Mouse (Mus musculus): ENCODE measurements around the gene Ppp2r5d. TPM values are rescaled to one million over a fixed set of nuclear protein-coding genes. Genes with fewer than 3 reads are reported as not detected.
A peak's percentile ranks its signal among the peaks of the same experiment; 100 is the strongest.

The Ppp2r5d gene
- polyA plus RNA-seq, 1 experiment from 2014 or later: 56.1 TPM

- under 1% methylated on average over 19 of the region's 19 CpGs for WGBS
Measured at GRCm38 (mm10) chr17:46646322-46646662, 58.6 kb downstream of the Ppp2r5d start.

DNA sequence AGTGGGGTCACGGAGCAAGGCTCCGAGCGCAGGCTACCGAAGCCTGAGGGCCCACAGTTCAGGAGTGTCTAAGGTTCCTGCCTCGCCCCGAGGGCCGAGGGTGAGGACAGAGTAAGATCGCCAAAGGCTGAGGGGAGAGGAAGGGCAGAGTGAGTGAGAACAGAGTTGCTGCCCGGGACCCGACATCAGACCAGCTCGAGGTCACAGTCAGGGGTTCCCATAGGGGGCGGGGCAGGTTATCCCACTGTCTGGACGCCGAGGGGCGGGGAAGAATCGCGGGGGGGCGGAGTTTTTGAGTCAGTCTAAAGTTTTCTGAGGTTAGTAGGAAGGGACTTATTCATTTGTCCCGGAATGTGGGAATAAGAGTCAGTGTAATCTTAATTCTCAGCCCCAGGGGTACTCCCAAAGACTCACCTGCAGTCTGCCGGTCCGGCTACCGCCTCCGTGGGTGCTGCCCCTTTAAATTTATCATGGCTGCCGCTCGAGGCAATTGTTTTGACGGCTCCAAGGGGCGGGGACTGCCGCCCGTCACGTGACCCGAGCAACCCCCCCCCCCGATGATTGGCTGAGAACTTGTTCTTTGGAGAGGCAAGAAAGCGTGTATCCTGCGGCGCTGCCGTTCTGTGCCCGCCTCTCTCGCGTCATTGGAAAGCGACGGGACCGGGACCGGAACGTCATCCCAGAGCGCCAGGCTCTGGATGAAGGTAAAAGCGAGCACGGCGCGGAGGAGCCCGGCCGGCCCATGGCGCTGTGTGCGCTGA, 59.2 kb downstream of the Ppp2r5d start, which contains the start of the genes Klc4 and Mrpl2:
Klc4 (minus strand) TSS at position 462 of the 761 bp plus-strand sequence.
Mrpl2 (plus strand) TSS at position 669 of the 761 bp plus-strand sequence.
- Histone ChIP-seq H3K4me1 (ENCODE audit: control insufficient read depth, insufficient read depth, low read length) (peaks cover 22% of the 10 kb centered on the region), H3K9ac (ENCODE audit: low read length) (peak within 1 kb of the TSS; percentile 83), H3K9me3 (replicated peaks; ENCODE audit: control insufficient read depth, low read length) (no peaks in the 10 kb centered on the region), H3K27me3 (ENCODE audit: control insufficient read depth, insufficient read depth, low read length) (no peaks in the 10 kb centered on the region), H3K4me2 (ENCODE audit: low read depth, low read length) (peak within 1 kb of the TSS; percentile 84), H3K27ac (ENCODE audit: low read length) (peak within 1 kb of the TSS; percentile 73), H3K4me3 (ENCODE audit: low read length) (peak within 1 kb of the TSS; percentile 74), H3K36me3 (ENCODE audit: control insufficient read depth, insufficient read depth) (peaks cover 14% of the 10 kb centered on the region; the same call in 1 of the 2 replicates)
- WGBS: under 1% methylated on average over 53 of the region's 53 CpGs
- ATAC-seq (replicated peaks; ENCODE audit: extremely low read depth, insufficient read depth, low FRiP score): peak; percentile 74

More at GRCm38 (mm10) chr17:46646322-46646662, 58.6 kb downstream of the Ppp2r5d start:
- ATAC-seq (replicated peaks; ENCODE audit: extremely low read depth, insufficient read depth, low FRiP score): no peak; the same call in 1 of the 2 replicates
- Histone ChIP-seq H3K4me2 (ENCODE audit: low read depth, low read length) (peak overlapping the region; percentile 84), H3K4me1 (ENCODE audit: control insufficient read depth, insufficient read depth, low read length) (peaks cover 26% of the 10 kb centered on the region), H3K4me3 (ENCODE audit: low read length) (peak overlapping the region; percentile 74), H3K9me3 (replicated peaks; ENCODE audit: control insufficient read depth, low read length) (no peaks in the 10 kb centered on the region), H3K27me3 (ENCODE audit: control insufficient read depth, insufficient read depth, low read length) (no peaks in the 10 kb centered on the region), H3K36me3 (ENCODE audit: control insufficient read depth, insufficient read depth) (peaks cover 11% of the 10 kb centered on the region; the same call in 1 of the 2 replicates), H3K9ac (ENCODE audit: low read length) (peak overlapping the region; percentile 83), H3K27ac (ENCODE audit: low read length) (peak overlapping the region; percentile 73)

- Histone ChIP-seq H3K4me2 (ENCODE audit: low read depth, low read length) (peak overlapping the region; percentile 81), H3K27me3 (ENCODE audit: control insufficient read depth, insufficient read depth, low read length) (no peaks in the 10 kb centered on the region), H3K4me3 (ENCODE audit: low read length) (peak overlapping the region; percentile 74), H3K9me3 (replicated peaks; ENCODE audit: control insufficient read depth, low read length) (no peaks in the 10 kb centered on the region), H3K4me1 (ENCODE audit: control insufficient read depth, insufficient read depth, low read length) (peaks cover 22% of the 10 kb centered on the region), H3K27ac (ENCODE audit: low read length) (peak overlapping the region; percentile 68), H3K9ac (ENCODE audit: low read length) (peak overlapping the region; percentile 78), H3K36me3 (ENCODE audit: control insufficient read depth, insufficient read depth) (peaks cover 18% of the 10 kb centered on the region; the same call in 1 of the 2 replicates)
- 8% methylated on average over 10 of the region's 11 CpGs for WGBS
- ATAC-seq (replicated peaks; ENCODE audit: extremely low read depth, insufficient read depth, low FRiP score): no peak
Measured at GRCm38 (mm10) chr17:46644916-46645475, 59.9 kb downstream of the Ppp2r5d start.

DNA sequence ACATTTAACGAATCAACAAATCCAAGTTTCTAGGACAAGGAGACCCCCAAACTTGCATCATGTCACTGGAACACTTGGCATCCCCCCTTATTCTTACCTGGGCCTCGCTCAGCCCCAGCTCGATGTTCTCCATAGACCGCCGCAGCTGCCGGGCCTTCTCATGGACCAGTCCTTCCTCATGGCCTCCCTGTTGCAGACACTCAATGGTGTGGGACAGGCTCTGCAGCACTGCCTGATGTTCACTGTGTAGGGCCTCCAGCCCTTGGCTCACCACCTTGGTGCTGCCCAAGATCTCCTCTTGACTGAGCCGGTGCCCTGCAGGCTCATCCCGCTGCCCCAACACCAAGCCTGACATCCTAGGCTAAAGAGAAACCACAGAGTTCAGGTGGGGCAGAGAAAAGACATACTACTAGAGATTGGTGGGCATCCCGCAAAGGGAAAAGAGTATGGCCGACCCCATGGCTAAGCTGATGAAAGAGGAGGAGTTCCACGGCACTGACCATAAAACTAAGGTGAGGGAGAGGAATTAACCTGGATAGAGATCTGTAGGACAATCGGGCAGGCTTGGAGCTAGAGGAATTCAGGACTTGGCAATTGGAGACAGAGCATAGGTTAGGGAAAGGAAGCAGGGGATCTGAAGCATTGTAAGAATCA, 60.6 kb downstream of the Ppp2r5d start:
- Histone ChIP-seq H3K27ac (ENCODE audit: low read length) (no peak overlapping the region), H3K27me3 (ENCODE audit: control insufficient read depth, insufficient read depth, low read length) (no peaks in the 10 kb centered on the region), H3K9ac (ENCODE audit: low read length) (peak overlapping the region; percentile 39; the same call in 1 of the 2 replicates), H3K36me3 (ENCODE audit: control insufficient read depth, insufficient read depth) (peaks cover 18% of the 10 kb centered on the region; the same call in 1 of the 2 replicates), H3K9me3 (replicated peaks; ENCODE audit: control insufficient read depth, low read length) (no peaks in the 10 kb centered on the region), H3K4me1 (ENCODE audit: control insufficient read depth, insufficient read depth, low read length) (peaks cover 17% of the 10 kb centered on the region), H3K4me3 (ENCODE audit: low read length) (peak overlapping the region; percentile 74; the same call in 1 of the 2 replicates), H3K4me2 (ENCODE audit: low read depth, low read length) (peak overlapping the region; percentile 81)
- no peak for ATAC-seq (replicated peaks; ENCODE audit: extremely low read depth, insufficient read depth, low FRiP score)
- 86% methylated on average over 12 of the region's 12 CpGs for WGBS

DNA sequence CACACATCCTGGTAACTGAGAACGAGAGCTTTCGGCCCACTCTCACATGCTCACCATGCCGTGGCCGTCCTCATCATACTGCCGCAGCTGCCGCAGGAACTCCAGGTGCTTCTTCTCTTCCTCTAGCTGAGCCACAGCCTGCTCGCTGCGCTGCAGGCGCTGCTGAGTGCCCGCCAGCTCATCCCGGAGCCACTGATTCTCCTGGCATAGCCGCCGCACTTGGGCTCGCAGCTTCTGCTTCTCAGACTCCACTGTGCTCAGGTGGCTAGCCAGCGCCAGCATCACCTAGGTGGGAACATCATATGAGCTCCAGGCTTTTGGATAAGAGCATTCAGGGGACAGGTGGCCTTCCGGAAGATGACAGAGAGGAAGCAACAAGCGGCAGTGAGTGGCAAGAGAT, 62.9 kb downstream of the Ppp2r5d start:
- H3K9me3 ChIP-seq (replicated peaks; ENCODE audit: control insufficient read depth, low read length): no peaks in the 10 kb centered on the region
- no peak for ATAC-seq (replicated peaks; ENCODE audit: extremely low read depth, insufficient read depth, low FRiP score)
- H3K27me3 ChIP-seq (ENCODE audit: control insufficient read depth, insufficient read depth, low read length): no peaks in the 10 kb centered on the region
- H3K4me1 ChIP-seq (ENCODE audit: control insufficient read depth, insufficient read depth, low read length): peaks cover 18% of the 10 kb centered on the region
- H3K9ac ChIP-seq (ENCODE audit: low read length): no peak overlapping the region
- H3K4me3 ChIP-seq (ENCODE audit: low read length): no peak overlapping the region
- H3K27ac ChIP-seq (ENCODE audit: low read length): no peak overlapping the region
- H3K36me3 ChIP-seq (ENCODE audit: control insufficient read depth, insufficient read depth): peaks cover 13% of the 10 kb centered on the region; the same call in 1 of the 2 replicates
- WGBS: 89% methylated on average over 17 of the region's 17 CpGs
- no peak overlapping the region for H3K4me2 ChIP-seq (ENCODE audit: low read depth, low read length)

- no peak for ATAC-seq (replicated peaks; ENCODE audit: extremely low read depth, insufficient read depth, low FRiP score)
- Histone ChIP-seq H3K27ac (ENCODE audit: low read length) (no peak overlapping the region), H3K27me3 (ENCODE audit: control insufficient read depth, insufficient read depth, low read length) (no peaks in the 10 kb centered on the region), H3K4me2 (ENCODE audit: low read depth, low read length) (no peak overlapping the region), H3K9me3 (replicated peaks; ENCODE audit: control insufficient read depth, low read length) (no peaks in the 10 kb centered on the region), H3K36me3 (ENCODE audit: control insufficient read depth, insufficient read depth) (peaks cover 13% of the 10 kb centered on the region; the same call in 1 of the 2 replicates), H3K9ac (ENCODE audit: low read length) (no peak overlapping the region), H3K4me3 (ENCODE audit: low read length) (no peak overlapping the region), H3K4me1 (ENCODE audit: control insufficient read depth, insufficient read depth, low read length) (peaks cover 12% of the 10 kb centered on the region)
- WGBS: 75% methylated on average over 9 of the region's 9 CpGs
Measured at GRCm38 (mm10) chr17:46639929-46640328, 65.0 kb downstream of the Ppp2r5d start.

DNA sequence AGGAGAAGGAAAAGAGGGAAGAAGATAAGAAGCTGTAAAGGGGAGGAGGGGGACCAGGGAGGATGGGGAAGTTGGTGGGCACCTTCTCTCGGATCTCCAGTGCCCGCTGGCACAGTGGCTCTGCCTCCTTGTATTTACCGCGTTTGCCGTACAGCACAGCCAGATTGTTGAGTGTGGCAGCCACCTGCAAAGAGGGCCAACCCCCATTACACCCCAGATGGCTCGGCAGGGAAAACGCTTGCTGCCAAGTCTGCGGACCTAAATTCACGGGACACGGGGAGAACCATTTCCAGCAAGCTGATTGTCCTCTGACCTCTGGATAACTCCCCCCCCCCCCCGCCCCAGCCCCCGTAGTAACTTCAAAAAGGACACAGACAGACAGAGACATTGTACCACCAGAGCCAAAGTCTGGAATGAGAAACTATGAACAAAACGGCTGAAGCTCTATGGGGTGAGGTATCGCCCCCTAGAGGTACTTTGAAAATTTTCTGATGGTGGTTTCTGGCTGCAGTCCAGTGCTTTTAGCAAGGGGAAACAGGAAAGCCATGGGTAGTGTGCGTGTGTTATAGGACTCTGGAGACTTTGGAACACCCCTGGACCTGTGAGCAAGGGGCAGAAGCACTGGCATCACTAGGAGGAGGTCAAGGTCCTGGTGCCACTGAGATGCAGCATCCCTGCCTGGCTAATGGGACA, 67.9 kb downstream of the Ppp2r5d start:
- Histone ChIP-seq H3K36me3 (ENCODE audit: control insufficient read depth, insufficient read depth) (peaks cover 17% of the 10 kb centered on the region), H3K27me3 (ENCODE audit: control insufficient read depth, insufficient read depth, low read length) (no peaks in the 10 kb centered on the region), H3K4me3 (ENCODE audit: low read length) (peak overlapping the region; percentile 18; the same call in 1 of the 2 replicates), H3K27ac (ENCODE audit: low read length) (no peak overlapping the region), H3K9me3 (replicated peaks; ENCODE audit: control insufficient read depth, low read length) (no peaks in the 10 kb centered on the region), H3K4me1 (ENCODE audit: control insufficient read depth, insufficient read depth, low read length) (peaks cover 6% of the 10 kb centered on the region), H3K4me2 (ENCODE audit: low read depth, low read length) (peak overlapping the region; percentile 53), H3K9ac (ENCODE audit: low read length) (peak overlapping the region; percentile 50)
- no peak for ATAC-seq (replicated peaks; ENCODE audit: extremely low read depth, insufficient read depth, low FRiP score)
- 22% methylated on average over 15 of the region's 15 CpGs for WGBS
